In the genomic region with DNA sequence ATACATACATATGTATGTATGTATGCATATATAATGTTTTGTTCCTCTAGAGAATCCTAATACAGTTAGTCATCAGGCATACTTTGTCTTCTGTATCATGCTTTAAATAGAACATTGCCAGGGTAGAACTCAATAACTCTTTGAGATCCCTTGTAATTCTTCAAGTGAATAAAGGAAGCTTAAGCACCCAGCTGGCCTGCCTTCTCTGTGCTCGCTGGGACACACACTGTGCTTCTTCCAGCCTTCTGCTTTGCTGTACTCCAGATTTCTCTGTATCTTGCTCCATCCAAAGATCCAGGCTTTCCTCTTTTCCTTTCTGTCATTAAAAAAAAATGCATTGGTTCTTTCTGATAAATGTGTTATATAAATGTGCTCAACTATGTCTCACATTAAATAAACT, we compare ENCODE assay signal across 29 mouse cellular contexts. TPM values are rescaled to one million over a fixed set of nuclear protein-coding genes. Genes with fewer than 3 reads are reported as not detected.
DNase-seq lines count a peak whose midpoint lies in the region; ATAC-seq and TF ChIP-seq lines count a peak whose summit lies in the region.
"Had no signal": no experiment of that assay in that cellular context is flagged by ENCODE, and none has a peak within 500 bp of the region (broad histone marks: within the 10 kb centered on the region; RNA-seq: fewer than 3 reads in every experiment).

No protein-coding gene starts in this region.

- ATAC-seq in kidney, embryonic 16.5 days (ENCODE audit: low FRiP score, low TSS enrichment) = no peak
- ATAC-seq: forebrain, embryonic 14.5 days; forebrain, embryonic 16.5 days had no signal

- no peak overlapping the region for H3K9ac ChIP-seq in kidney, embryonic 16.5 days (replicated peaks; ENCODE audit: low read length)
- H3K9ac ChIP-seq: embryonic facial prominence, embryonic 13.5 days; embryonic facial prominence, embryonic 15.5 days; forebrain, embryonic 12.5 days had no signal

- no peak overlapping the region for H3K4me2 ChIP-seq in kidney, embryonic 16.5 days (replicated peaks; ENCODE audit: low read depth, low read length)
- H3K4me2 ChIP-seq: embryonic facial prominence, embryonic 13.5 days; embryonic facial prominence, embryonic 15.5 days; forebrain, embryonic 12.5 days had no signal

- DNase-seq in layer of hippocampus, adult 11-12 months (ENCODE audit: low spot score) = peak; percentile 29
- DNase-seq in layer of hippocampus, postnatal 25 days (ENCODE audit: extremely low spot score in 1 of 2, low spot score in 1 of 2) = no peak
- peak; percentile 16 to 29 for DNase-seq in layer of hippocampus, adult 2 months (ENCODE audit: low spot score in 2 of 2)
- DNase-seq in layer of hippocampus, postnatal 10 days (ENCODE audit: low spot score in 2 of 2) = no peak
- peak; percentile 40 for DNase-seq in brain, adult 2 months (ENCODE audit: low read depth, low spot score)
- peak; percentile 15 to 42 for DNase-seq in layer of hippocampus, adult 8-10 months (ENCODE audit: low spot score in 2 of 2)
- no peak for DNase-seq in urinary bladder, postnatal 36 days (ENCODE audit: low spot score in 2 of 2)
- DNase-seq: adrenal gland, adult 2 months; adrenal gland, postnatal 10 days; adrenal gland, postnatal 25 days; cerebellum, adult 11-12 months; cerebellum, adult 2 months; cerebellum, adult 9-10 months; cerebellum, postnatal 10 days; cerebellum, postnatal 25 days; embryo, embryonic 11 days had no signal

- H3K4me1 ChIP-seq in kidney, embryonic 16.5 days (ENCODE audit: insufficient read depth, low read length) = no peaks in the 10 kb centered on the region
- H3K4me1 ChIP-seq: embryonic facial prominence, embryonic 13.5 days; embryonic facial prominence, embryonic 15.5 days; forebrain, embryonic 10.5 days; forebrain, embryonic 12.5 days had no signal

- H3K9me3 ChIP-seq in kidney, embryonic 16.5 days (ENCODE audit: low read length) = no peaks in the 10 kb centered on the region
- H3K9me3 ChIP-seq: embryonic facial prominence, embryonic 13.5 days; embryonic facial prominence, embryonic 15.5 days; forebrain, embryonic 10.5 days; forebrain, embryonic 12.5 days had no signal

- no peak overlapping the region for H3K4me3 ChIP-seq in layer of hippocampus, adult 2 months
- H3K4me3 ChIP-seq in kidney, embryonic 16.5 days (ENCODE audit: low read length) = no peak overlapping the region
- H3K4me3 ChIP-seq: embryonic facial prominence, embryonic 13.5 days; embryonic facial prominence, embryonic 15.5 days; erythroblast, embryonic 14.5 days; forebrain, embryonic 10.5 days; forebrain, embryonic 12.5 days had no signal

- H3K27me3 ChIP-seq in kidney, embryonic 16.5 days (ENCODE audit: insufficient read depth, low read length) = no peaks in the 10 kb centered on the region
- H3K27me3 ChIP-seq: embryonic facial prominence, embryonic 13.5 days; embryonic facial prominence, embryonic 15.5 days; forebrain, embryonic 12.5 days had no signal

- no peak for TF ChIP-seq CTCF in layer of hippocampus, adult 2 months (conservative IDR thresholded peaks at IDR 0.05)

- H3K36me3 ChIP-seq in kidney, embryonic 16.5 days (ENCODE audit: insufficient read depth, low read length) = no peaks in the 10 kb centered on the region
- H3K36me3 ChIP-seq: embryonic facial prominence, embryonic 13.5 days; embryonic facial prominence, embryonic 15.5 days; forebrain, embryonic 10.5 days; forebrain, embryonic 12.5 days had no signal

- WGBS in kidney, embryonic 16.5 days = 62% methylated on average over 1 of the region's 1 CpGs

- peak overlapping the region; percentile 81 for H3K27ac ChIP-seq in layer of hippocampus, adult 2 months
- no peak overlapping the region for H3K27ac ChIP-seq in kidney, embryonic 16.5 days (ENCODE audit: low read length)
- H3K27ac ChIP-seq: embryonic facial prominence, embryonic 13.5 days; embryonic facial prominence, embryonic 15.5 days; forebrain, embryonic 10.5 days; forebrain, embryonic 12.5 days had no signal

RNA-seq across cellular contexts. Expression of gene Wasl, which starts 23.1 kb away (rescaled TPM):
- total RNA-seq in layer of hippocampus, postnatal 25 days (2021) = 100 to 1,000 TPM; 137 to 141 TPM
- 100 to 1,000 TPM; 139 to 150 TPM for total RNA-seq in layer of hippocampus, adult 2 months (2021)
- total RNA-seq in layer of hippocampus, postnatal 10 days (2021) = 10 to 100 TPM; 69.3 to 81.8 TPM
- 100 to 1,000 TPM; 112 to 126 (median 122) TPM for total RNA-seq in layer of hippocampus, adult 8-10 months (2022)
- 82.1 and 99.1 TPM in 2 replicates for polyA plus RNA-seq in kidney, embryonic 16.5 days (2015; fragmentation: Nextera tagmentation; extraction: Ambion mirVana)

RNA-seq across cellular contexts. Expression of gene Hyal6, which starts 45.2 kb away (rescaled TPM):
- total RNA-seq in layer of hippocampus, postnatal 25 days (2021) = not detected
- not detected for total RNA-seq in layer of hippocampus, adult 2 months (2021)
- total RNA-seq in layer of hippocampus, postnatal 10 days (2021) = not detected
- total RNA-seq in layer of hippocampus, adult 8-10 months (2022) = not detected
- polyA plus RNA-seq in kidney, embryonic 16.5 days (2015; fragmentation: Nextera tagmentation; extraction: Ambion mirVana) = not detected in 2 replicates
- total RNA-seq: adrenal gland, adult 2 months; adrenal gland, postnatal 10 days; adrenal gland, postnatal 25 days; adrenal gland, postnatal 4 days; ES-E14; MEL had no signal
- polyA plus RNA-seq: adrenal gland, adult 2 months; cerebellum, adult 2 months; cortical plate, adult 2 months; embryonic facial prominence, embryonic 11.5 days; embryonic facial prominence, embryonic 13.5 days; embryonic facial prominence, embryonic 15.5 days; erythroblast, embryonic 14.5 days; forebrain, embryonic 10.5 days; forebrain, embryonic 12.5 days; forebrain, embryonic 14.5 days; forebrain, embryonic 16.5 days had no signal

Comparison
In these comparisons a context has a peak if more than half of its experiments do, and no peak if none do; other contexts are left out.
1. DNase-seq: peak in layer of hippocampus, adult 11-12 months (single experiment), layer of hippocampus, adult 2 months (2 of 2), brain, adult 2 months (single experiment) and layer of hippocampus, adult 8-10 months (2 of 2); none in layer of hippocampus, postnatal 25 days (0 of 2), layer of hippocampus, postnatal 10 days (0 of 2) and urinary bladder, postnatal 36 days (0 of 2).